Mouse (Mus musculus): ENCODE data around the gene Hps1. TPM values are rescaled to one million over a fixed set of nuclear protein-coding genes. Genes with fewer than 3 reads are reported as not detected.
"Not testable (repeated sequence)": the region's sequence is repeated elsewhere in the genome, so short reads cannot be mapped to it uniquely, and the experiment has no call there.

Gene Hps1
- polyA plus RNA-seq, 1 experiment from 2014 or later: 11.0 TPM

- no peak overlapping the region for H3K9ac ChIP-seq (ENCODE audit: low read length)
- no peak for ATAC-seq (ENCODE audit: low FRiP score, low TSS enrichment)
- WGBS: 48% methylated on average over 8 of the region's 8 CpGs
- TF ChIP-seq EP300 (optimal IDR thresholded peaks at IDR 0.05) (no peak), CTCF (IDR thresholded peaks at IDR 0.05; ENCODE audit: low read depth) (no peak)
- no peaks in the 10 kb centered on the region for H3K9me3 ChIP-seq (ENCODE audit: control insufficient read depth, low read length)
- no peaks in the 10 kb centered on the region for H3K27me3 ChIP-seq (ENCODE audit: control insufficient read depth, insufficient read depth, low read length)
- H3K36me3 ChIP-seq (ENCODE audit: control insufficient read depth, insufficient read depth, low read length): no peaks in the 10 kb centered on the region
- no peaks in the 10 kb centered on the region for H3K4me1 ChIP-seq (replicated peaks; ENCODE audit: control insufficient read depth, insufficient read depth)
- no peak overlapping the region for H3K4me2 ChIP-seq (replicated peaks; ENCODE audit: low read depth)
- no peak for DNase-seq (ENCODE audit: low spot score)
- H3K27ac ChIP-seq (replicated peaks): no peak overlapping the region
- no peak overlapping the region for H3K4me3 ChIP-seq (ENCODE audit: low read depth, low read length)
These were observed 5.9 kb upstream of the Hps1 start for GRCm38 (mm10) chr19:42785562-42786220.

- Histone ChIP-seq H3K27ac (replicated peaks) (no peak overlapping the region), H3K27me3 (ENCODE audit: control insufficient read depth, insufficient read depth, low read length) (no peaks in the 10 kb centered on the region), H3K9ac (ENCODE audit: low read length) (no peak overlapping the region), H3K4me1 (replicated peaks; ENCODE audit: control insufficient read depth, insufficient read depth) (no peaks in the 10 kb centered on the region), H3K4me2 (replicated peaks; ENCODE audit: low read depth) (no peak overlapping the region), H3K4me3 (ENCODE audit: low read depth, low read length) (no peak overlapping the region), H3K9me3 (ENCODE audit: control insufficient read depth, low read length) (no peaks in the 10 kb centered on the region), H3K36me3 (ENCODE audit: control insufficient read depth, insufficient read depth, low read length) (no peaks in the 10 kb centered on the region)
- ATAC-seq (ENCODE audit: low FRiP score, low TSS enrichment): no peak
- DNase-seq (ENCODE audit: low spot score): no peak
- TF ChIP-seq EP300 (optimal IDR thresholded peaks at IDR 0.05): no peak
- TF ChIP-seq CTCF (IDR thresholded peaks at IDR 0.05; ENCODE audit: low read depth): peak; percentile 55
- 52% methylated on average over 2 of the region's 2 CpGs for WGBS
These were observed 5.4 kb upstream of the Hps1 start for GRCm38 (mm10) chr19:42785129-42785528.

- Histone ChIP-seq H3K4me2 (replicated peaks; ENCODE audit: low read depth) (peak overlapping the region; percentile 67), H3K9ac (ENCODE audit: low read length) (peak overlapping the region; percentile 76), H3K4me3 (ENCODE audit: low read depth, low read length) (peak overlapping the region; percentile 67), H3K27ac (replicated peaks) (peak overlapping the region; percentile 82)
- H3K36me3 ChIP-seq (ENCODE audit: control insufficient read depth, insufficient read depth, low read length); H3K27me3 ChIP-seq (ENCODE audit: control insufficient read depth, insufficient read depth, low read length); H3K4me1 ChIP-seq (replicated peaks; ENCODE audit: control insufficient read depth, insufficient read depth); H3K9me3 ChIP-seq (ENCODE audit: control insufficient read depth, low read length); ATAC-seq (ENCODE audit: low FRiP score, low TSS enrichment); DNase-seq (ENCODE audit: low spot score): not testable (repeated sequence)
- TF ChIP-seq CTCF (IDR thresholded peaks at IDR 0.05; ENCODE audit: low read depth): peak; percentile 25; the same call in 1 of the 2 replicates
- 53% methylated on average over 7 of the region's 7 CpGs for WGBS
These were observed 369 bp upstream of the Hps1 start for GRCm38 (mm10) chr19:42780156-42780538.

- Histone ChIP-seq H3K4me2 (replicated peaks; ENCODE audit: low read depth) (no peak overlapping the region), H3K36me3 (ENCODE audit: control insufficient read depth, insufficient read depth, low read length) (no peaks in the 10 kb centered on the region), H3K27ac (replicated peaks) (no peak overlapping the region), H3K27me3 (ENCODE audit: control insufficient read depth, insufficient read depth, low read length) (no peaks in the 10 kb centered on the region), H3K9me3 (ENCODE audit: control insufficient read depth, low read length) (no peaks in the 10 kb centered on the region), H3K4me1 (replicated peaks; ENCODE audit: control insufficient read depth, insufficient read depth) (no peaks in the 10 kb centered on the region), H3K9ac (ENCODE audit: low read length) (no peak overlapping the region), H3K4me3 (ENCODE audit: low read depth, low read length) (no peak overlapping the region)
- TF ChIP-seq EP300 (optimal IDR thresholded peaks at IDR 0.05) (no peak), CTCF (IDR thresholded peaks at IDR 0.05; ENCODE audit: low read depth) (peak; percentile 48)
- no peak for ATAC-seq (ENCODE audit: low FRiP score, low TSS enrichment)
- no peak for DNase-seq (ENCODE audit: low spot score)
- 84% methylated on average over 5 of the region's 5 CpGs for WGBS
These were observed 2.0 kb downstream of the Hps1 start for GRCm38 (mm10) chr19:42777801-42778200.

GRCm38 (mm10) chr19:42776813-42777212, 3.0 kb downstream of the Hps1 start:
- Histone ChIP-seq H3K36me3 (ENCODE audit: control insufficient read depth, insufficient read depth, low read length) (no peaks in the 10 kb centered on the region), H3K4me2 (replicated peaks; ENCODE audit: low read depth) (no peak overlapping the region), H3K4me3 (ENCODE audit: low read depth, low read length) (no peak overlapping the region), H3K4me1 (replicated peaks; ENCODE audit: control insufficient read depth, insufficient read depth) (no peaks in the 10 kb centered on the region), H3K9me3 (ENCODE audit: control insufficient read depth, low read length) (no peaks in the 10 kb centered on the region), H3K27ac (replicated peaks) (no peak overlapping the region), H3K27me3 (ENCODE audit: control insufficient read depth, insufficient read depth, low read length) (no peaks in the 10 kb centered on the region), H3K9ac (ENCODE audit: low read length) (no peak overlapping the region)
- DNase-seq (ENCODE audit: low spot score): no peak
- ATAC-seq (ENCODE audit: low FRiP score, low TSS enrichment): no peak
- 100% methylated on average over 1 of the region's 1 CpGs for WGBS
- TF ChIP-seq EP300 (optimal IDR thresholded peaks at IDR 0.05): no peak
- TF ChIP-seq CTCF (IDR thresholded peaks at IDR 0.05; ENCODE audit: low read depth): peak; percentile 65

- Histone ChIP-seq H3K4me1 (replicated peaks; ENCODE audit: control insufficient read depth, insufficient read depth) (no peaks in the 10 kb centered on the region), H3K27ac (replicated peaks) (no peak overlapping the region), H3K36me3 (ENCODE audit: control insufficient read depth, insufficient read depth, low read length) (peaks cover 4% of the 10 kb centered on the region; the same call in 1 of the 2 replicates), H3K9me3 (ENCODE audit: control insufficient read depth, low read length) (no peaks in the 10 kb centered on the region), H3K9ac (ENCODE audit: low read length) (no peak overlapping the region), H3K27me3 (ENCODE audit: control insufficient read depth, insufficient read depth, low read length) (no peaks in the 10 kb centered on the region), H3K4me3 (ENCODE audit: low read depth, low read length) (no peak overlapping the region), H3K4me2 (replicated peaks; ENCODE audit: low read depth) (no peak overlapping the region)
- TF ChIP-seq CTCF (IDR thresholded peaks at IDR 0.05; ENCODE audit: low read depth) (no peak), EP300 (optimal IDR thresholded peaks at IDR 0.05) (no peak)
- WGBS: 87% methylated on average over 23 of the region's 23 CpGs
- ATAC-seq (ENCODE audit: low FRiP score, low TSS enrichment) (no peak), DNase-seq (ENCODE audit: low spot score) (no peak)
These were observed 9.5 kb downstream of the Hps1 start for GRCm38 (mm10) chr19:42770141-42770872.

All from stomach, postnatal 0 days (tissue).